Mouse (Mus musculus) monocyte, adult 2 months (primary cell): ENCODE results near the gene Gm38394.

Source experiments
- DNase-seq, 2 experiments: peaks; one replicate each; pipeline ENCODE4 v3.0.0; 2022; ENCODE audit warnings: low spot score in 2 of 2, low read depth in 1 of 2

Gene Gm38394

DNA sequence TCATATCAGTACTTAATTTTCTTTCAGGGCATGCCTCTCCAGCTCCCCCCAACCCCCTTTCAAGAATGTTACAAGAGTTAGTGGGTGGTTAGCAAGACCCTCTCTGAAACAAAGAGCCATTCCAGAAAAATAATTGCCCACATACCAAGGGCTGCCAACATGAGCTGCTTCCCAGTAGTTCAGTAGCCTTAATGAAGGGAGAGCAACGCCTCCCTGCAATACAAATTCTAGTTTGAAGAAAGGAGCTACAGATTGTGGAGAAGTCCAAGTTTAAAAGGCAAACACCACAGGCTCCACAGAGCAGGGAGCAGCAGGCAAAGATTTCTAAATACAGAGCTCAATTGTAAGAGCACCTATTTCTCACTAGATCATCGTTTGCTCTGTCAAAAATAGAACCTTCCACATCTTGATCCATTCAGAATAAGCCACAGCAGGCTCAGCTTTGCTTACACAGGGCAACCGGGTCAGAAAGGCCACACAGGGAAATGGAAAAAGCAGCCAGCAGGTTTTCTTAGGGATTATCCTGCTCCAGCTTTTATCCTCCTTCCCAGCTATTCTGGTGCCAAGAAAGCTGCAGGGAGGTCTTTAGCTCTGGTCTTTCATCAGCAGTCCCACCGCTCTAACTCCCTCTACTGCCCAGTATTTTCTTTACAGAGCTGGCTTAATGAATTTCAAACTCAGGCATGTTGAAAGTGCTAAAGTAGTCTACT is 64.7 kb downstream of the Gm38394 start:
- no peak for DNase-seq

DNA sequence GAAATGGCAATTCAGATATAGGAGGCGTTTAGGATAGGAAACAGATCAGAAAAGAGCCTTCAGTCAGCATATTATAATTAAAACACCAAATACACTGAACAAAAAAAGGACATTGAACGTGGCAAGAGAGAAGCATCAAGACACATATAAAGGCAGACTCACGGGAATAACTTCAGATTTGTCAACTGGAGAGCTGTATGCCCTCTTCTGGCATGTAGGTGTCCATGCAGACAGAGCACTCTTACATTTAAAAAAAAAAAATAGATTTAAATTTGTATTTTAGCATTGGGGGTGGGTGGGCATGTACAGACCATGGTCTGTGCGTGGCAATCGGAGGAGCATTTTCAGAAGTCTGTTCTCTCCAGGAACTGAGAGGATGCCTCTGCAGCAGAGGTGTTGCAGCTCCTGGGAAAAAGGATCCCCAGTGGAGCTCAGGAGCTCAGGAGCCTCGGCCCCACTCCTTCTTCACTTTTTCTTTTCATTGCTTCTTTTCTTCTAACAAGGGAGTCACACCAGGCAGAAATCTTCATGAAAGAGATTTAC is 75.1 kb downstream of the Gm38394 start:
- no peak for DNase-seq

DNA sequence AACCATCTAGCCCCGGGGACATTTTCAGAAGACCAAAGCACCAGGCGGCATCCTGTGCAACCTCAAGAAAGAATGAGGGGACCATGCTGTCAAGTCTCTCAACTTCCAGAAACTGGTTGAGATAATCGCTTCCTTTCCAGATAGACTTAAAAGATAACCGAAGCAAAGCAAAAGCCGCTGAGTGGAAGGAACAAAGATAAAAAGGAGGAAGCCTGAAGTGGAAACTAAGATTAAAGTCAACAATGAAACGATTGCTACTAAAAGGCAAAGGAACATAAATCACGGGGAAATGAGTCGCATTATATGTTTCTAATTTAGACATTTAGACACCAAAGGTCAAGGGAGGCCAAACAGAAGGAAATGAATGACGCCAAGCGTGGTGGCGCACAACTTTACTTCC is 89.8 kb downstream of the Gm38394 start:
- no peak for DNase-seq
